In genomic region chr15:95487961-95488360, GRCm38 (mm10) we compare ENCODE assay signal across 15 mouse cellular contexts. TPM values are rescaled to one million over a fixed set of nuclear protein-coding genes. Genes with fewer than 3 reads are reported as not detected.
DNase-seq lines count a peak whose midpoint lies in the region; ATAC-seq and TF ChIP-seq lines count a peak whose summit lies in the region.
"Had no signal": no experiment of that assay in that cellular context is flagged by ENCODE, and none has a peak within 500 bp of the region (broad histone marks: within the 10 kb centered on the region; RNA-seq: fewer than 3 reads in every experiment).

No protein-coding gene starts in this region.

- no peak overlapping the region for H3K4me2 ChIP-seq in forebrain, embryonic 12.5 days
- no peak overlapping the region for H3K4me2 ChIP-seq in forebrain, postnatal 0 days (ENCODE audit: low read depth)
- H3K4me2 ChIP-seq: embryonic facial prominence, embryonic 15.5 days; limb, embryonic 13.5 days; lung, embryonic 15.5 days; midbrain, embryonic 11.5 days had no signal

- H3K36me3 ChIP-seq in forebrain, embryonic 10.5 days (replicated peaks): no peaks in the 10 kb centered on the region
- H3K36me3 ChIP-seq in forebrain, embryonic 12.5 days (replicated peaks): no peaks in the 10 kb centered on the region
- no peaks in the 10 kb centered on the region for H3K36me3 ChIP-seq in forebrain, postnatal 0 days (ENCODE audit: insufficient read depth)
- H3K36me3 ChIP-seq: embryonic facial prominence, embryonic 15.5 days; G1E; limb, embryonic 13.5 days; lung, embryonic 15.5 days had no signal

- H3K9me3 ChIP-seq in forebrain, embryonic 10.5 days: no peaks in the 10 kb centered on the region
- H3K9me3 ChIP-seq in forebrain, embryonic 12.5 days: no peaks in the 10 kb centered on the region
- H3K9me3 ChIP-seq in forebrain, postnatal 0 days (ENCODE audit: low read length): no peaks in the 10 kb centered on the region
- H3K9me3 ChIP-seq: embryonic facial prominence, embryonic 15.5 days; limb, embryonic 13.5 days; lung, embryonic 15.5 days had no signal

- peaks cover 6% of the 10 kb centered on the region; the same call in 1 of the 2 replicates for H3K4me1 ChIP-seq in forebrain, embryonic 10.5 days
- H3K4me1 ChIP-seq in forebrain, embryonic 12.5 days: no peaks in the 10 kb centered on the region
- H3K4me1 ChIP-seq in forebrain, postnatal 0 days (ENCODE audit: insufficient read depth): no peaks in the 10 kb centered on the region

- TF ChIP-seq CTCF in forebrain, postnatal 0 days (IDR thresholded peaks at IDR 0.05; ENCODE audit: low read depth): no peak

- H3K4me3 ChIP-seq in forebrain, embryonic 10.5 days: no peak overlapping the region
- H3K4me3 ChIP-seq in forebrain, embryonic 12.5 days (replicated peaks): no peak overlapping the region
- no peak overlapping the region for H3K4me3 ChIP-seq in forebrain, postnatal 0 days (ENCODE audit: low read depth, low read length)
- H3K4me3 ChIP-seq: embryonic facial prominence, embryonic 15.5 days; limb, embryonic 13.5 days; lung, embryonic 15.5 days had no signal

- no peak overlapping the region for H3K9ac ChIP-seq in forebrain, embryonic 12.5 days
- H3K9ac ChIP-seq in forebrain, postnatal 0 days: no peak overlapping the region
- H3K9ac ChIP-seq: embryonic facial prominence, embryonic 15.5 days; limb, embryonic 13.5 days; lung, embryonic 15.5 days had no signal

- DNase-seq in forebrain, embryonic 10.5 days (ENCODE audit: extremely low spot score, low spot score): peak; percentile 4
- peak; percentile 78 for DNase-seq in forebrain, postnatal 0 days
- peak; percentile 75 to 82 for DNase-seq in left cerebral cortex, adult 18-20 months (ENCODE audit: low spot score in 2 of 2)
- peak; percentile 84 to 90 for DNase-seq in right cerebral cortex, postnatal 36 days (ENCODE audit: low spot score in 2 of 2)
- no peak for DNase-seq in testis, postnatal 14 days (ENCODE audit: low spot score)
- no peak for DNase-seq in spleen, postnatal 4 days (ENCODE audit: low spot score in 2 of 2)
- DNase-seq in ovary, adult 18-20 months (ENCODE audit: low spot score): no peak

- H3K27ac ChIP-seq in forebrain, embryonic 10.5 days: no peak overlapping the region
- no peak overlapping the region for H3K27ac ChIP-seq in forebrain, embryonic 12.5 days
- H3K27ac ChIP-seq in forebrain, postnatal 0 days (ENCODE audit: low read depth, low read length): peak overlapping the region; percentile 64; the same call in 1 of the 2 replicates
- H3K27ac ChIP-seq: embryonic facial prominence, embryonic 15.5 days; limb, embryonic 13.5 days; lung, embryonic 15.5 days; stomach, postnatal 0 days had no signal

- no peaks in the 10 kb centered on the region for H3K27me3 ChIP-seq in forebrain, embryonic 10.5 days (ENCODE audit: poor library complexity, severe bottlenecking)
- no peaks in the 10 kb centered on the region for H3K27me3 ChIP-seq in forebrain, embryonic 12.5 days
- no peaks in the 10 kb centered on the region for H3K27me3 ChIP-seq in forebrain, postnatal 0 days (ENCODE audit: insufficient read depth, low read length)
- H3K27me3 ChIP-seq: embryonic facial prominence, embryonic 15.5 days; limb, embryonic 13.5 days; lung, embryonic 15.5 days had no signal

- no peak for ATAC-seq in forebrain, embryonic 12.5 days (ENCODE audit: low FRiP score)
- peak; percentile 94 for ATAC-seq in forebrain, postnatal 0 days

- 90% methylated on average over 5 of the region's 5 CpGs for WGBS in forebrain, embryonic 10.5 days
- WGBS in forebrain, embryonic 12.5 days: 89% methylated on average over 5 of the region's 5 CpGs
- 56% methylated on average over 5 of the region's 5 CpGs for WGBS in forebrain, postnatal 0 days

RNA-seq across cellular contexts. Expression of gene Nell2, which starts 40.4 kb away (rescaled TPM):
- polyA plus RNA-seq in forebrain, embryonic 10.5 days (2016; fragmentation: Nextera tagmentation; extraction: Ambion mirVana): 35.8 and 39.6 TPM in 2 replicates
- 106 and 108 TPM in 2 replicates for polyA plus RNA-seq in forebrain, embryonic 12.5 days (2016; fragmentation: Nextera tagmentation; extraction: Ambion mirVana)
- 303 and 327 TPM in 2 replicates for total RNA-seq in forebrain, postnatal 0 days (2014; rRNA removed)
- 237 and 258 TPM in 2 replicates for polyA plus RNA-seq in forebrain, postnatal 0 days (2015; fragmentation: Nextera tagmentation; extraction: Ambion mirVana)
- total RNA-seq in left cerebral cortex, adult 18-20 months (2021): 100 to 1,000 TPM; 483 to 499 TPM
- total RNA-seq: heart, postnatal 25 days had no signal
- polyA plus RNA-seq: G1E had no signal

Comparison
In these comparisons a context has a peak if more than half of its experiments do, and no peak if none do; other contexts are left out.
1. DNase-seq: peak in forebrain, embryonic 10.5 days (single experiment), forebrain, postnatal 0 days (single experiment), left cerebral cortex, adult 18-20 months (2 of 2) and right cerebral cortex, postnatal 36 days (2 of 2); none in testis, postnatal 14 days (single experiment), spleen, postnatal 4 days (0 of 2) and ovary, adult 18-20 months (single experiment).